Comparison of ENCODE assay signal across 16 mouse cellular contexts in the genomic region with DNA sequence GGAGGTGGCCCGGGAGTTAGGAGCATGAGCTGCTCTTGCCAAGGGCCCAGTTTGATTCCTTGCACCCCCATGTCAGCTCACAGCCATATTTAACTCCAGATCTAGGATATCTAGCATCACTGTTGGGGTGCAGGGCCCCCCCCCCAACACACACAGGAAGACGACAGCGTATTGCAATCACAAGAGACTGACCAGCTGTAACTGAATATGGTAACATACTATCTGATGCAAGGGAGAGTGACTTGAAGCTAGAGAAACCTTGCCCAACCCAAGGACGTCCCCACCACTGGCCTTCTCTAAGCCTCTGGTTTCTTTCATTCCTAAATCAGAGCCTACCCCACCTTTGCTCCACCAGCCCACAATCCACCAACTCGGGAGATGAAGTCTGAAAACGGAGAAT.
"Had no signal": no experiment of that assay in that cellular context is flagged by ENCODE, and none has a peak within 500 bp of the region (broad histone marks: within the 10 kb centered on the region; RNA-seq: fewer than 3 reads in every experiment).

No protein-coding gene starts in this region.

- H3K9me3 ChIP-seq: intestine, embryonic 15.5 days; lung, embryonic 15.5 days; midbrain, embryonic 10.5 days; neural tube, embryonic 15.5 days; stomach, embryonic 15.5 days had no signal

- H3K4me1 ChIP-seq: lung, embryonic 15.5 days had no signal

- H3K27me3 ChIP-seq: intestine, embryonic 15.5 days; lung, embryonic 15.5 days; neural tube, embryonic 15.5 days; stomach, embryonic 15.5 days had no signal

- H3K4me3 ChIP-seq: intestine, embryonic 15.5 days; layer of hippocampus, adult 2 months; lung, embryonic 15.5 days; midbrain, embryonic 10.5 days; myocyte; neural tube, embryonic 15.5 days; stomach, embryonic 15.5 days had no signal

- DNase-seq: kidney, adult 2 months; kidney, postnatal 4 days; left cerebral cortex, postnatal 4 days; lung, postnatal 14 days; midbrain, embryonic 14.5 days; right cerebral cortex, adult 18-20 months; thymus, postnatal 36 days had no signal

- H3K9ac ChIP-seq: intestine, embryonic 15.5 days; liver, embryonic 14.5 days; lung, embryonic 15.5 days; neural tube, embryonic 15.5 days; stomach, embryonic 15.5 days had no signal

- H3K4me2 ChIP-seq: intestine, embryonic 15.5 days; lung, embryonic 15.5 days; neural tube, embryonic 15.5 days; stomach, embryonic 15.5 days had no signal

- ATAC-seq: intestine, embryonic 15.5 days had no signal

- H3K27ac ChIP-seq: intestine, embryonic 15.5 days; kidney, postnatal 0 days; layer of hippocampus, adult 2 months; liver, embryonic 14.5 days; lung, embryonic 15.5 days; midbrain, embryonic 10.5 days; neural tube, embryonic 15.5 days; stomach, embryonic 15.5 days had no signal
